Mouse (Mus musculus): Measurements from ENCODE around the gene Aaed1. TPM values are rescaled to one million over a fixed set of nuclear protein-coding genes. Genes with fewer than 3 reads are reported as not detected.

Aaed1 gene
- polyA plus RNA-seq, 1 experiment: 25.5 TPM

GRCm38 (mm10) chr13:64242721-64243120 lies 69.8 kb downstream of the Aaed1 start:
- no peak overlapping the region for H3K27ac ChIP-seq (ENCODE audit: insufficient read depth, low read depth, low read length)
- H3K4me3 ChIP-seq (ENCODE audit: insufficient read depth, low read depth, low read length): no peak overlapping the region
- no peak for DNase-seq
- no peaks in the 10 kb centered on the region for H3K27me3 ChIP-seq (replicated peaks; ENCODE audit: control insufficient read depth, insufficient read depth, low read length)
- TF ChIP-seq POLR2A (IDR thresholded peaks at IDR 0.05; ENCODE audit: low read depth, low read length) (no peak), CTCF (conservative IDR thresholded peaks at IDR 0.05; ENCODE audit: insufficient read depth, insufficient read length, low read depth, low read length) (no peak)
- peaks cover 5% of the 10 kb centered on the region; the same call in 1 of the 2 replicates for H3K4me1 ChIP-seq (ENCODE audit: control insufficient read depth, insufficient read depth, low read length)
- H3K36me3 ChIP-seq (ENCODE audit: control insufficient read depth, insufficient read depth, low read length): no peaks in the 10 kb centered on the region

DNA sequence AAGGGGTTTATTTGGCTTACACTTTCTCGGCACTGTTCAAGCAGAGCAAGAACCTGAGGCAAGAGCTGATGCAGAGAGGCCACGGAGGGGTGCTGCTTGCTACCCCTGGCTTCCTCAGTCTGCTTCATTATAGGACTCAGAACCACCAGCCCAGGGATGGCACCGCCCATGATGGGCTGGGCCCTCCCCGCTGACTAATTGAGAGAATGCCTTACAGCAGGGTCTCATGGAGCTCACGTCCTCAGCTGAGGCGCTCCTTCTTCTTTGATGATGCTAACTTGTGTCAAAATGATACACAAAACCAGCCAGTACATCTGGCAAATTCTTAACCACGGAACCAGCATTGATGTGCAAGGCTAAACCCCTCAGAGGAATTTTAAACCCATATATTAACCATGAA lies 71.9 kb downstream of the Aaed1 start:
- H3K4me1 ChIP-seq (ENCODE audit: control insufficient read depth, insufficient read depth, low read length): peaks cover 15% of the 10 kb centered on the region
- no peak for DNase-seq
- WGBS: 82% methylated on average over 7 of the region's 7 CpGs
- H3K4me3 ChIP-seq (ENCODE audit: insufficient read depth, low read depth, low read length): no peak overlapping the region
- H3K36me3 ChIP-seq (ENCODE audit: control insufficient read depth, insufficient read depth, low read length): no peaks in the 10 kb centered on the region
- H3K27ac ChIP-seq (ENCODE audit: insufficient read depth, low read depth, low read length): no peak overlapping the region
- TF ChIP-seq POLR2A (IDR thresholded peaks at IDR 0.05; ENCODE audit: low read depth, low read length): no peak
- TF ChIP-seq CTCF (conservative IDR thresholded peaks at IDR 0.05; ENCODE audit: insufficient read depth, insufficient read length, low read depth, low read length): no peak
- no peaks in the 10 kb centered on the region for H3K27me3 ChIP-seq (replicated peaks; ENCODE audit: control insufficient read depth, insufficient read depth, low read length)

- Histone ChIP-seq H3K27ac (ENCODE audit: insufficient read depth, low read depth, low read length) (peak overlapping the region; percentile 97), H3K27me3 (replicated peaks; ENCODE audit: control insufficient read depth, insufficient read depth, low read length) (no peaks in the 10 kb centered on the region), H3K4me3 (ENCODE audit: insufficient read depth, low read depth, low read length) (no peak overlapping the region), H3K36me3 (ENCODE audit: control insufficient read depth, insufficient read depth, low read length) (no peaks in the 10 kb centered on the region), H3K4me1 (ENCODE audit: control insufficient read depth, insufficient read depth, low read length) (peaks cover 15% of the 10 kb centered on the region)
- TF ChIP-seq POLR2A (IDR thresholded peaks at IDR 0.05; ENCODE audit: low read depth, low read length): no peak
- no peak for TF ChIP-seq CTCF (conservative IDR thresholded peaks at IDR 0.05; ENCODE audit: insufficient read depth, insufficient read length, low read depth, low read length)
- DNase-seq: peak; percentile 71
Measured at GRCm38 (mm10) chr13:64237681-64238157, 74.8 kb downstream of the Aaed1 start.

- Histone ChIP-seq H3K4me1 (ENCODE audit: control insufficient read depth, insufficient read depth, low read length) (peaks cover 15% of the 10 kb centered on the region), H3K27me3 (replicated peaks; ENCODE audit: control insufficient read depth, insufficient read depth, low read length) (no peaks in the 10 kb centered on the region), H3K36me3 (ENCODE audit: control insufficient read depth, insufficient read depth, low read length) (no peaks in the 10 kb centered on the region), H3K4me3 (ENCODE audit: insufficient read depth, low read depth, low read length) (no peak overlapping the region), H3K27ac (ENCODE audit: insufficient read depth, low read depth, low read length) (peak overlapping the region; percentile 97)
- no peak for TF ChIP-seq POLR2A (IDR thresholded peaks at IDR 0.05; ENCODE audit: low read depth, low read length)
- no peak for TF ChIP-seq CTCF (conservative IDR thresholded peaks at IDR 0.05; ENCODE audit: insufficient read depth, insufficient read length, low read depth, low read length)
- DNase-seq: peak; percentile 29
- 52% methylated on average over 4 of the region's 4 CpGs for WGBS
Measured at GRCm38 (mm10) chr13:64237000-64237680, 75.4 kb downstream of the Aaed1 start.

GRCm38 (mm10) chr13:64235777-64236176 lies 76.7 kb downstream of the Aaed1 start:
- Histone ChIP-seq H3K27me3 (replicated peaks; ENCODE audit: control insufficient read depth, insufficient read depth, low read length) (no peaks in the 10 kb centered on the region), H3K36me3 (ENCODE audit: control insufficient read depth, insufficient read depth, low read length) (no peaks in the 10 kb centered on the region), H3K27ac (ENCODE audit: insufficient read depth, low read depth, low read length) (no peak overlapping the region), H3K4me1 (ENCODE audit: control insufficient read depth, insufficient read depth, low read length) (peaks cover 15% of the 10 kb centered on the region), H3K4me3 (ENCODE audit: insufficient read depth, low read depth, low read length) (no peak overlapping the region)
- TF ChIP-seq POLR2A (IDR thresholded peaks at IDR 0.05; ENCODE audit: low read depth, low read length) (no peak), CTCF (conservative IDR thresholded peaks at IDR 0.05; ENCODE audit: insufficient read depth, insufficient read length, low read depth, low read length) (no peak)
- 81% methylated on average over 3 of the region's 3 CpGs for WGBS
- DNase-seq: no peak

DNA sequence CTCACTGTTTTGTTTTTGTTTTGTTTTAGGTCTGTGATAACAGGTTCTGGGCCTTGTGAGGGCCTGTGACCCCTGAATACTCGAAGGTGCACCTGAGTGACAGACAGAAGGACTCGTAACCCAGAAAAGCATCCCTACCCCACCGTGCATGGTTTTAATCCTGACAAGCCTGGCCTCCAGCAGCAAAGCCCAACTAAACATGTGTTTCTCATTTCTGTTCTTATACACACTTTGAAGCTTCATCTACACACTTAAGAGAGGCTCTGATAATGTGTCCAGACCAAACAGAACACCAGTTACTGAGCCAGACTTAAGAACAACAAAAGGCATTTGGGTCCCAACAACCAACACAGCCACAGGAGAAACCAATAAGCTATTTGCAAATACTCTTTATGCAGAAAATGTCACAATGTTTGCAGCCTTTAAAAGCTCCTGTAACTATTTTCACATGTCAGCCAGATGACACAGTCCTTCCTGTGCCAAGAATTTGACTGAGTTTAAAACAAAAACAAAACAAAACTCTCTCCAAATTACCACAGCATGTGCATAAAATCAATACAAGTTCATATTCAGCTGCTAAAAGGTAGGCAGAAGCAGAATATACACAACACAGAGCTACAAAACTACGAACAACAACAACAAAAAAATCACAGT lies 77.3 kb downstream of the Aaed1 start:
- H3K4me3 ChIP-seq (ENCODE audit: insufficient read depth, low read depth, low read length): no peak overlapping the region
- no peak for DNase-seq
- no peaks in the 10 kb centered on the region for H3K27me3 ChIP-seq (replicated peaks; ENCODE audit: control insufficient read depth, insufficient read depth, low read length)
- H3K4me1 ChIP-seq (ENCODE audit: control insufficient read depth, insufficient read depth, low read length): peaks cover 15% of the 10 kb centered on the region
- WGBS: 80% methylated on average over 4 of the region's 4 CpGs
- no peaks in the 10 kb centered on the region for H3K36me3 ChIP-seq (ENCODE audit: control insufficient read depth, insufficient read depth, low read length)
- no peak overlapping the region for H3K27ac ChIP-seq (ENCODE audit: insufficient read depth, low read depth, low read length)
- TF ChIP-seq CTCF (conservative IDR thresholded peaks at IDR 0.05; ENCODE audit: insufficient read depth, insufficient read length, low read depth, low read length): no peak

GRCm38 (mm10) chr13:64233139-64233538 lies 79.4 kb downstream of the Aaed1 start:
- H3K36me3 ChIP-seq (ENCODE audit: control insufficient read depth, insufficient read depth, low read length): no peaks in the 10 kb centered on the region
- DNase-seq: no peak
- peaks cover 12% of the 10 kb centered on the region for H3K4me1 ChIP-seq (ENCODE audit: control insufficient read depth, insufficient read depth, low read length)
- no peak overlapping the region for H3K4me3 ChIP-seq (ENCODE audit: insufficient read depth, low read depth, low read length)
- WGBS: 91% methylated on average over 4 of the region's 4 CpGs
- no peak overlapping the region for H3K27ac ChIP-seq (ENCODE audit: insufficient read depth, low read depth, low read length)
- no peak for TF ChIP-seq POLR2A (IDR thresholded peaks at IDR 0.05; ENCODE audit: low read depth, low read length)
- TF ChIP-seq CTCF (conservative IDR thresholded peaks at IDR 0.05; ENCODE audit: insufficient read depth, insufficient read length, low read depth, low read length): no peak
- H3K27me3 ChIP-seq (replicated peaks; ENCODE audit: control insufficient read depth, insufficient read depth, low read length): no peaks in the 10 kb centered on the region

Data from kidney, adult 2 months (tissue).